Mouse (Mus musculus) CH12.LX (cell line): ENCODE results near the gene Ttf1. TPM values are rescaled to one million over a fixed set of nuclear protein-coding genes. Genes with fewer than 3 reads are reported as not detected.

Experiments
- DNase-seq: peaks from one replicate; pipeline ENCODE4 v3.0.0-alpha.2; 2013; ENCODE audit errors: extremely low read depth
- H3K27ac ChIP-seq: 2 replicates; pipeline ENCODE4 v1.5.1; 2012; ENCODE audit warnings: low read depth, mild to moderate bottlenecking, control low read depth, moderate library complexity; ENCODE audit not compliant: insufficient read depth
- H3K27me3 ChIP-seq: replicated peaks from 2 replicates; pipeline ENCODE3; 2012; ENCODE audit warnings: inconsistent platforms
- H3K36me3 ChIP-seq, 2 experiments: replicated peaks in 1 of 2; 2 replicates each; pipeline versions ENCODE3 to v1.6.1; 2012; ENCODE audit warnings: inconsistent platforms in 1 of 2, low read length in 1 of 2, mild to moderate bottlenecking in 1 of 2, mixed read lengths in 1 of 2, moderate library complexity in 1 of 2; ENCODE audit not compliant: control insufficient read depth in 1 of 2, insufficient read depth in 1 of 2
- H3K4me1 ChIP-seq, 2 experiments: 2 replicates each; pipeline ENCODE4 v1.6.1; 2012; ENCODE audit warnings: inconsistent platforms in 1 of 2, moderate library complexity in 1 of 2; ENCODE audit not compliant: insufficient read depth in 2 of 2, control insufficient read depth in 1 of 2
- H3K4me2 ChIP-seq: 2 replicates; pipeline ENCODE4 v1.6.1; 2012; ENCODE audit warnings: low read depth, mild to moderate bottlenecking, control low read depth; ENCODE audit not compliant: poor library complexity, insufficient read depth, severe bottlenecking
- H3K4me3 ChIP-seq, 3 experiments: fragments of 150-350 bp in 1 of 3; sonication (generic) in 1 of 3; replicated peaks in 1 of 3; 2 replicates each; pipeline versions ENCODE3 to v1.5.1; 2011 to 2012; ENCODE audit warnings: low read depth in 2 of 3, low read length in 2 of 3, mild to moderate bottlenecking in 2 of 3, moderate library complexity in 2 of 3, control low read depth in 1 of 3, improper control_type of control experiment in 1 of 3, inconsistent platforms in 1 of 3, mixed read lengths in 1 of 3; ENCODE audit not compliant: poor library complexity in 1 of 3
- H3K79me2 ChIP-seq: replicated peaks from 2 replicates; pipeline ENCODE4 v1.6.1; 2012; ENCODE audit warnings: mild to moderate bottlenecking, moderate library complexity; ENCODE audit not compliant: control insufficient read depth, poor library complexity, insufficient read depth, severe bottlenecking; ENCODE audit errors: extremely low read depth
- H3K9ac ChIP-seq: 2 replicates; pipeline ENCODE4 v1.6.1; 2012; ENCODE audit warnings: low read depth, mild to moderate bottlenecking, control low read depth, moderate library complexity; ENCODE audit not compliant: insufficient read depth
- H3K9me3 ChIP-seq: replicated peaks from 2 replicates; pipeline ENCODE3; 2012; ENCODE audit warnings: low read length, inconsistent platforms, mixed read lengths
- BHLHE40 ChIP-seq: IDR thresholded peaks from 2 replicates; pipeline ENCODE4 v1.6.1; 2011; ENCODE audit warnings: mild to moderate bottlenecking, low read depth, low read length, improper control_type of control experiment
- CHD1 ChIP-seq: IDR thresholded peaks from 2 replicates; pipeline ENCODE4 v1.6.1; 2012; ENCODE audit warnings: low read depth, low read length, improper control_type of control experiment, inconsistent platforms
- CHD2 ChIP-seq: IDR thresholded peaks from 2 replicates; pipeline ENCODE4 v1.6.1; 2011; ENCODE audit warnings: low read length, improper control_type of control experiment
- ETS1 ChIP-seq: conservative IDR thresholded peaks from 2 replicates; pipeline ENCODE4 v1.6.1; 2012; ENCODE audit warnings: low read depth, mild to moderate bottlenecking, inconsistent platforms, low read length, improper control_type of control experiment, moderate library complexity
- HCFC1 ChIP-seq: IDR thresholded peaks from 2 replicates; pipeline ENCODE4 v1.6.1; 2012; ENCODE audit warnings: low read depth, mild to moderate bottlenecking, inconsistent platforms, low read length, improper control_type of control experiment
- IRF4 ChIP-seq: IDR thresholded peaks from 2 replicates; pipeline ENCODE4 v1.6.1; 2014; ENCODE audit warnings: low read depth, mild to moderate bottlenecking, inconsistent platforms, low read length, improper control_type of control experiment
- JUN ChIP-seq: IDR thresholded peaks from 2 replicates; pipeline ENCODE4 v1.6.1; 2011; ENCODE audit warnings: low read depth, mild to moderate bottlenecking, low read length, improper control_type of control experiment, moderate library complexity; ENCODE audit not compliant: insufficient read depth
- MEF2A ChIP-seq: IDR thresholded peaks from 2 replicates; pipeline ENCODE4 v1.6.1; 2014; ENCODE audit warnings: low read depth, mild to moderate bottlenecking, inconsistent platforms, low read length, improper control_type of control experiment, borderline replicate concordance
- NRF1 ChIP-seq: IDR thresholded peaks from 2 replicates; pipeline ENCODE4 v1.6.1; 2014; ENCODE audit warnings: low read depth, mild to moderate bottlenecking, inconsistent platforms, low read length, improper control_type of control experiment, moderate library complexity
- PAX5 ChIP-seq: IDR thresholded peaks from 2 replicates; pipeline ENCODE4 v1.6.1; 2012; ENCODE audit warnings: low read length, inconsistent platforms, mixed read lengths
- POLR2A ChIP-seq: IDR thresholded peaks from 2 replicates; pipeline ENCODE4 v1.6.1; 2011; ENCODE audit warnings: low read depth, mild to moderate bottlenecking, improper control_type of control experiment, low read length
- RAD21 ChIP-seq: IDR thresholded peaks from 2 replicates; pipeline ENCODE4 v1.6.1; 2011; ENCODE audit warnings: low read depth, mild to moderate bottlenecking, low read length, improper control_type of control experiment, moderate library complexity
- RCOR1 ChIP-seq: conservative IDR thresholded peaks from 2 replicates; pipeline ENCODE4 v1.6.1; 2012; ENCODE audit warnings: low read depth, mild to moderate bottlenecking, inconsistent platforms, low read length, improper control_type of control experiment
- SIN3A ChIP-seq: IDR thresholded peaks from 2 replicates; pipeline ENCODE4 v1.6.1; 2012; ENCODE audit warnings: low read length, improper control_type of control experiment, inconsistent platforms
- USF2 ChIP-seq: conservative IDR thresholded peaks from 2 replicates; pipeline ENCODE4 v1.6.1; 2011; ENCODE audit warnings: low read depth, low read length, improper control_type of control experiment
- ZC3H11A ChIP-seq: IDR thresholded peaks from 2 replicates; pipeline ENCODE4 v1.6.1; 2012; ENCODE audit warnings: low read depth, mild to moderate bottlenecking, inconsistent platforms, low read length, improper control_type of control experiment
- ZMIZ1 ChIP-seq: IDR thresholded peaks from 2 replicates; pipeline ENCODE4 v1.6.1; 2012; ENCODE audit warnings: low read depth, mild to moderate bottlenecking, inconsistent platforms, low read length, improper control_type of control experiment
- dilution Hi-C: fragments of 300-500 bp; cut with MboI; formaldehyde crosslinking; loops from 2 replicates; pipeline ENCODE4 v1.14.3; 2020; ENCODE audit warnings: low sequenced_read_pairs; ENCODE audit not compliant: extremely low pct_unique_long_range_greater_than_20kb, extremely low pct_ligation_motif_present
- in situ Hi-C: fragments of 300-500 bp; cut with MboI; formaldehyde crosslinking; loops from 3 replicates; pipeline ENCODE4 v1.14.3; 2019; ENCODE audit warnings: low sequenced_read_pairs, low pct_ligation_motif_present, low pct_unique_long_range_greater_than_20kb, mixed read lengths
- polyA plus RNA-seq: library from polyadenylated mRNA; unstranded; fragments of >175 nt; gene quantifications from 2 replicates; pipeline ENCODE4 v1.2.1, GENCODE M21; 2012; ENCODE audit warnings: low read depth; ENCODE audit not compliant: insufficient read length
- total RNA-seq, 2 experiments: library from RNA; depleted of rRNA; stranded (reverse); fragments of 300-350 nt in 1 of 2; fragments of >200 nt in 1 of 2; gene quantifications; 2 replicates each; pipeline ENCODE4 v1.2.3; 2012 to 2014

The Ttf1 gene
- total and polyA plus RNA-seq, 3 experiments, result 9.5 to 11.7 (median 10.9) TPM

- in situ Hi-C loops, result no loop called here
- H3K27me3 ChIP-seq, result peaks cover 47% of the 10 kb centered on the region
- H3K79me2 ChIP-seq, result no peaks in the 10 kb centered on the region
- H3K9me3 ChIP-seq, result peaks cover 10% of the 10 kb centered on the region
- H3K4me2 ChIP-seq, result no peak overlapping the region
- no peak overlapping the region for H3K4me3 ChIP-seq
- dilution Hi-C loops, result no loop called here
- H3K4me1 ChIP-seq, result peaks cover 0 to 9% of the 10 kb centered on the region in 2 experiments; a peak in 1 of 4 replicates
- no peak for DNase-seq
- TF ChIP-seq ETS1 (no peak), ZC3H11A (no peak), USF2 (no peak), ZMIZ1 (no peak), RCOR1 (no peak), RAD21 (no peak), SIN3A (no peak), NRF1 (no peak), CHD2 (no peak), POLR2A (no peak), MEF2A (no peak)
- no peak overlapping the region for H3K27ac ChIP-seq
- no peak overlapping the region for H3K9ac ChIP-seq
- no peaks in the 10 kb centered on the region for H3K36me3 ChIP-seq
These were observed 29.9 kb upstream of the Ttf1 start for GRCm38 (mm10) chr2:29030048-29030734.

GRCm38 (mm10) chr2:29031951-29032350, 28.1 kb upstream of the Ttf1 start:
- peaks cover 45% of the 10 kb centered on the region for H3K27me3 ChIP-seq
- H3K4me1 ChIP-seq, result peaks cover 0 to 9% of the 10 kb centered on the region in 2 experiments; a peak in 1 of 4 replicates
- peaks cover 2% of the 10 kb centered on the region for H3K9me3 ChIP-seq
- H3K4me2 ChIP-seq, result no peak overlapping the region
- no peak for DNase-seq
- TF ChIP-seq ETS1, result no peak
- no peak for TF ChIP-seq HCFC1
- TF ChIP-seq JUN, result no peak
- no peak for TF ChIP-seq PAX5
- TF ChIP-seq CHD1, result no peak
- TF ChIP-seq POLR2A, result no peak
- TF ChIP-seq RCOR1, result no peak
- TF ChIP-seq CHD2, result no peak
- TF ChIP-seq BHLHE40, result no peak
- no peak for TF ChIP-seq IRF4
- no peak for TF ChIP-seq SIN3A
- dilution Hi-C loops, result no loop called here
- H3K36me3 ChIP-seq, result no peaks in the 10 kb centered on the region
- no peak overlapping the region for H3K27ac ChIP-seq
- H3K9ac ChIP-seq, result no peak overlapping the region
- in situ Hi-C loops, result no loop called here
- no peak overlapping the region for H3K4me3 ChIP-seq
- H3K79me2 ChIP-seq, result no peaks in the 10 kb centered on the region
